Mouse (Mus musculus): Measurements from ENCODE around the gene A030005K14Rik.

GRCm38 (mm10) chr1:83091268-83091667, 32.1 kb upstream of the A030005K14Rik start:
- TF ChIP-seq EP300 (IDR thresholded peaks at IDR 0.05) = no peak
- TF ChIP-seq CTCF (IDR thresholded peaks at IDR 0.05) = no peak

Measured in lung, postnatal 0 days (tissue).